Mouse (Mus musculus): ENCODE measurements around the gene Lamc3. TPM values are rescaled to one million over a fixed set of nuclear protein-coding genes. Genes with fewer than 3 reads are reported as not detected.

Lamc3 gene
- polyA plus RNA-seq, 1 experiment from 2014 or later, result 0.02 TPM

DNA sequence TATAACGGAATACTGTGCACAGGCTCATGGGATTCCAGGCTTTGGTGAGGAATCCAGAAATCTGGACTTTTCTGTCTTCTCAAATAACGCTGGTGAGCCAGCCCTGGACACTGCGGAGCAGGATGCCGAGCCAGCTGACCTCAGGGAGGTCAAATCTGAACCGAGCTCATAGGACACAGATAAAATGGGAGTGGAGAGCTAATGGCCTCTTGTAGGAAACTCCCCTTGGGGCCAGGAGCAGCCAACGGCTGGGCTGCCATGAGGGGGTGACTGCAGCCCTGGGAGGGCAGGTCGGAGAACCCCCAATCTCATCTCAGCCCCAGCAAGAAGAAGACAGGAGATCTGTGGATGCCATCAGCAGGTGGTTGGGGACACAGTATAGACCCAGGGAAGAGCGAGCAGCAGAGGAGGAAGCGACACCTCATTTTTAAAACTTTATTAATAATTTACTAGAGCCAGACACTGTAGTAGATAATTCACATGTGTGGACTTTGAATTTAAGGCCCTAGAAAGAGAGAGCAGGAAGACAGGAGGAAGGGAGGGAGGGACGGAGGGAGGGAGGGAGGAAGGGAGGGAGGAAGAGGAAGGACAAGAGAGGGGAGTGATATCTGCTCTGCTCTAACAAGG is 18.4 kb upstream of the Lamc3 start:
- H3K9ac ChIP-seq (replicated peaks), result no peak overlapping the region
- peak; percentile 86 for ATAC-seq
- H3K4me1 ChIP-seq (ENCODE audit: insufficient read depth), result 0 out of 2 replicates have a peak, but pooled peaks cover 3% of the 10 kb centered on the region
- H3K36me3 ChIP-seq (replicated peaks; ENCODE audit: insufficient read depth, low read length), result no peaks in the 10 kb centered on the region
- H3K9me3 ChIP-seq (ENCODE audit: low read length), result peaks cover 6% of the 10 kb centered on the region
- H3K4me3 ChIP-seq (ENCODE audit: low read depth, low read length), result no peak overlapping the region
- no peaks in the 10 kb centered on the region for H3K27me3 ChIP-seq (ENCODE audit: insufficient read depth, low read length)
- TF ChIP-seq EP300 (IDR thresholded peaks at IDR 0.05; ENCODE audit: low read depth) (no peak), CTCF (IDR thresholded peaks at IDR 0.05; ENCODE audit: low read depth) (no peak)
- DNase-seq, result peak; percentile 23
- no peak overlapping the region for H3K4me2 ChIP-seq (ENCODE audit: low read depth, low read length)
- no peak overlapping the region for H3K27ac ChIP-seq (ENCODE audit: low read depth)
- WGBS (ENCODE audit: insufficient replicate concordance), result 51% methylated on average over 10 of the region's 10 CpGs

DNA sequence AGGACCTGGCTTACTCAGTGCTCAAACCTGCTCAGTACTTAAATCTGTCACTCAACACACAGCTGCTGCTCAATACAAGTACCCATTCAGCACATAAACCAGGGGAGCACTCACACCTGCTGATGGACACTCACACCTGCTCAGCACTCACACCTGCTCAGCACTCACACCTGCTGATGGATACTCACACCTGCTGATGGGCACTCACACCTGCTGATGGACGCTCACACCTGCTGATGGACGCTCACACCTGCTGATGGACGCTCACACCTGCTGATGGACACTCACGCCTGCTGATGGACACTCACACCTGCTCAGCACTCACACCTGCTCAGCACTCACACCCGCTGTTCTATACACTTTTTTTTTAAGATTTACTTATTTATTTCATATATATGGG is 17.4 kb upstream of the Lamc3 start:
- Histone ChIP-seq H3K4me3 (ENCODE audit: low read depth, low read length) (no peak overlapping the region), H3K36me3 (replicated peaks; ENCODE audit: insufficient read depth, low read length) (no peaks in the 10 kb centered on the region), H3K4me1 (ENCODE audit: insufficient read depth) (0 out of 2 replicates have a peak, but pooled peaks cover 3% of the 10 kb centered on the region), H3K27me3 (ENCODE audit: insufficient read depth, low read length) (no peaks in the 10 kb centered on the region), H3K9ac (replicated peaks) (no peak overlapping the region), H3K9me3 (ENCODE audit: low read length) (peaks cover 6% of the 10 kb centered on the region), H3K27ac (ENCODE audit: low read depth) (no peak overlapping the region), H3K4me2 (ENCODE audit: low read depth, low read length) (no peak overlapping the region)
- DNase-seq (no peak), ATAC-seq (no peak)
- TF ChIP-seq CTCF (IDR thresholded peaks at IDR 0.05; ENCODE audit: low read depth), result no peak
- no peak for TF ChIP-seq EP300 (IDR thresholded peaks at IDR 0.05; ENCODE audit: low read depth)
- WGBS (ENCODE audit: insufficient replicate concordance), result 73% methylated on average over 5 of the region's 5 CpGs

- ATAC-seq, result no peak
- no peak overlapping the region for H3K4me3 ChIP-seq (ENCODE audit: low read depth, low read length)
- H3K27me3 ChIP-seq (ENCODE audit: insufficient read depth, low read length), result no peaks in the 10 kb centered on the region
- H3K36me3 ChIP-seq (replicated peaks; ENCODE audit: insufficient read depth, low read length), result no peaks in the 10 kb centered on the region
- 68% methylated on average over 3 of the region's 3 CpGs for WGBS (ENCODE audit: insufficient replicate concordance)
- H3K4me1 ChIP-seq (ENCODE audit: insufficient read depth), result 0 out of 2 replicates have a peak, but pooled peaks cover 3% of the 10 kb centered on the region
- H3K27ac ChIP-seq (ENCODE audit: low read depth), result no peak overlapping the region
- no peak overlapping the region for H3K4me2 ChIP-seq (ENCODE audit: low read depth, low read length)
- H3K9me3 ChIP-seq (ENCODE audit: low read length), result peaks cover 6% of the 10 kb centered on the region
- no peak for TF ChIP-seq CTCF (IDR thresholded peaks at IDR 0.05; ENCODE audit: low read depth)
- TF ChIP-seq EP300 (IDR thresholded peaks at IDR 0.05; ENCODE audit: low read depth), result no peak
- DNase-seq, result no peak
- H3K9ac ChIP-seq (replicated peaks), result no peak overlapping the region
These were observed 16.4 kb upstream of the Lamc3 start for GRCm38 (mm10) chr2:31870683-31871082.

- 77% methylated on average over 26 of the region's 26 CpGs for WGBS (ENCODE audit: insufficient replicate concordance)
- DNase-seq (no peak), ATAC-seq (no peak)
- no peaks in the 10 kb centered on the region for H3K4me1 ChIP-seq (ENCODE audit: insufficient read depth)
- H3K27me3 ChIP-seq (ENCODE audit: insufficient read depth, low read length), result no peaks in the 10 kb centered on the region
- peaks cover 6% of the 10 kb centered on the region for H3K9me3 ChIP-seq (ENCODE audit: low read length)
- no peaks in the 10 kb centered on the region for H3K36me3 ChIP-seq (replicated peaks; ENCODE audit: insufficient read depth, low read length)
- no peak overlapping the region for H3K4me3 ChIP-seq (ENCODE audit: low read depth, low read length)
- TF ChIP-seq CTCF (IDR thresholded peaks at IDR 0.05; ENCODE audit: low read depth), result no peak
- no peak for TF ChIP-seq EP300 (IDR thresholded peaks at IDR 0.05; ENCODE audit: low read depth)
- H3K27ac ChIP-seq (ENCODE audit: low read depth), result no peak overlapping the region
- no peak overlapping the region for H3K9ac ChIP-seq (replicated peaks)
- no peak overlapping the region for H3K4me2 ChIP-seq (ENCODE audit: low read depth, low read length)
These were observed 12.7 kb upstream of the Lamc3 start for GRCm38 (mm10) chr2:31874290-31874855.

DNA sequence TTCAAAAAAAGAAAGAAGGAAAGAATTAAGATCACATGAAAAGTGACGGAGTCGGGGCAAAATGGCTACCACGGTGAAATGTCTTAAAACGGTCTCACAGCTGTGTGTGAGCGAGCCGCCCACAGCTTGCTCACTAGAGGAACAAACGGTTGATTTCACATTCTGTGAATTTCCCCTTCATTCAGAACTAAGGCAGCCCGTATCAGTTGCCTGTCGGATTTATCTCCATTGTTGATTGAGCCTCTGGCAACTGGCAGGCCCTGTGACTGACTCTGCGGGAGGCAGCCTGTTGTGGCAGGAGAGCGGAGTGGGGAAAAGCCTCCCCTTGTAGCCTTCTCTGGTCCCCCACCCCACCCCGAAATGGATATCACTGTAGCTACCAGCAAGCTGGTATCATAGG is 10.6 kb upstream of the Lamc3 start:
- Histone ChIP-seq H3K9ac (replicated peaks) (no peak overlapping the region), H3K27me3 (ENCODE audit: insufficient read depth, low read length) (no peaks in the 10 kb centered on the region), H3K9me3 (ENCODE audit: low read length) (peaks cover 6% of the 10 kb centered on the region), H3K4me3 (ENCODE audit: low read depth, low read length) (no peak overlapping the region), H3K4me2 (ENCODE audit: low read depth, low read length) (no peak overlapping the region), H3K27ac (ENCODE audit: low read depth) (no peak overlapping the region), H3K4me1 (ENCODE audit: insufficient read depth) (no peaks in the 10 kb centered on the region), H3K36me3 (replicated peaks; ENCODE audit: insufficient read depth, low read length) (no peaks in the 10 kb centered on the region)
- DNase-seq, result no peak
- no peak for ATAC-seq
- TF ChIP-seq EP300 (IDR thresholded peaks at IDR 0.05; ENCODE audit: low read depth) (no peak), CTCF (IDR thresholded peaks at IDR 0.05; ENCODE audit: low read depth) (no peak)
- 52% methylated on average over 12 of the region's 12 CpGs for WGBS (ENCODE audit: insufficient replicate concordance)

- Histone ChIP-seq H3K4me2 (ENCODE audit: low read depth, low read length) (no peak overlapping the region), H3K4me1 (ENCODE audit: insufficient read depth) (no peaks in the 10 kb centered on the region), H3K27me3 (ENCODE audit: insufficient read depth, low read length) (0 out of 2 replicates have a peak, but pooled peaks cover 8% of the 10 kb centered on the region), H3K9me3 (ENCODE audit: low read length) (no peaks in the 10 kb centered on the region), H3K27ac (ENCODE audit: low read depth) (no peak overlapping the region), H3K4me3 (ENCODE audit: low read depth, low read length) (no peak overlapping the region), H3K36me3 (replicated peaks; ENCODE audit: insufficient read depth, low read length) (no peaks in the 10 kb centered on the region), H3K9ac (replicated peaks) (no peak overlapping the region)
- DNase-seq (no peak), ATAC-seq (no peak)
- WGBS (ENCODE audit: insufficient replicate concordance), result 78% methylated on average over 17 of the region's 17 CpGs
- TF ChIP-seq CTCF (IDR thresholded peaks at IDR 0.05; ENCODE audit: low read depth), result no peak
- TF ChIP-seq EP300 (IDR thresholded peaks at IDR 0.05; ENCODE audit: low read depth), result no peak
These were observed 8.5 kb upstream of the Lamc3 start for GRCm38 (mm10) chr2:31878610-31879009.

All from liver, postnatal 0 days (tissue).